Mouse (Mus musculus): ENCODE measurements at regions not wholly inside any gene's neighbourhood (a gene's known extent, or its start where the extent isn't known, plus 50 kb on each side); places are given as distances from the start of the nearest gene placed in this dataset.

- Histone ChIP-seq H3K4me1 (peaks cover 7% of the 10 kb centered on the region), H3K36me3 (no peaks in the 10 kb centered on the region), H3K9me3 (replicated peaks) (no peaks in the 10 kb centered on the region), H3K4me3 (no peak overlapping the region), H3K27me3 (ENCODE audit: low read depth, poor library complexity, severe bottlenecking) (no peaks in the 10 kb centered on the region), H3K27ac (no peak overlapping the region)
- WGBS, result 88% methylated on average over 4 of the region's 4 CpGs
- no peak for DNase-seq (ENCODE audit: low spot score)
Observed at GRCm38 (mm10) chr2:169237856-169238255, 282.5 kb upstream of the Zfp64 start.

GRCm38 (mm10) chr2:169237321-169237720, 281.9 kb upstream of the Zfp64 start:
- Histone ChIP-seq H3K27ac (no peak overlapping the region), H3K4me1 (peaks cover 7% of the 10 kb centered on the region), H3K9me3 (replicated peaks) (no peaks in the 10 kb centered on the region), H3K27me3 (ENCODE audit: low read depth, poor library complexity, severe bottlenecking) (no peaks in the 10 kb centered on the region), H3K4me3 (no peak overlapping the region), H3K36me3 (no peaks in the 10 kb centered on the region)
- DNase-seq (ENCODE audit: low spot score), result no peak
- 95% methylated on average over 9 of the region's 9 CpGs for WGBS

- DNase-seq (ENCODE audit: low spot score), result no peak
- no peaks in the 10 kb centered on the region for H3K9me3 ChIP-seq (replicated peaks)
- 81% methylated on average over 11 of the region's 11 CpGs for WGBS
- H3K27me3 ChIP-seq (ENCODE audit: low read depth, poor library complexity, severe bottlenecking), result no peaks in the 10 kb centered on the region
- H3K36me3 ChIP-seq, result no peaks in the 10 kb centered on the region
- H3K27ac ChIP-seq, result no peak overlapping the region
- peaks cover under 1% of the 10 kb centered on the region for H3K4me1 ChIP-seq
- H3K4me3 ChIP-seq, result no peak overlapping the region
Observed at GRCm38 (mm10) chr2:169234368-169235070, 279.1 kb upstream of the Zfp64 start.

- H3K27ac ChIP-seq, result 0 out of 2 replicates have a peak overlapping the region, but pooled peaks have one; percentile 9
- no peaks in the 10 kb centered on the region for H3K9me3 ChIP-seq (replicated peaks)
- 88% methylated on average over 14 of the region's 14 CpGs for WGBS
- no peaks in the 10 kb centered on the region for H3K36me3 ChIP-seq
- H3K4me3 ChIP-seq, result no peak overlapping the region
- no peaks in the 10 kb centered on the region for H3K4me1 ChIP-seq
- DNase-seq (ENCODE audit: low spot score), result no peak
- H3K27me3 ChIP-seq (ENCODE audit: low read depth, poor library complexity, severe bottlenecking), result no peaks in the 10 kb centered on the region
Observed at GRCm38 (mm10) chr2:169233151-169234123, 278.1 kb upstream of the Zfp64 start.

- WGBS, result 92% methylated on average over 8 of the region's 8 CpGs
- Histone ChIP-seq H3K4me1 (peaks cover 12% of the 10 kb centered on the region), H3K27me3 (ENCODE audit: low read depth, poor library complexity, severe bottlenecking) (no peaks in the 10 kb centered on the region), H3K27ac (no peak overlapping the region), H3K9me3 (replicated peaks) (no peaks in the 10 kb centered on the region), H3K36me3 (no peaks in the 10 kb centered on the region), H3K4me3 (no peak overlapping the region)
- no peak for DNase-seq (ENCODE audit: low spot score)
Observed at GRCm38 (mm10) chr2:169222264-169222663, 266.9 kb upstream of the Zfp64 start.

- Histone ChIP-seq H3K36me3 (no peaks in the 10 kb centered on the region), H3K4me3 (no peak overlapping the region), H3K9me3 (replicated peaks) (no peaks in the 10 kb centered on the region), H3K27me3 (ENCODE audit: low read depth, poor library complexity, severe bottlenecking) (no peaks in the 10 kb centered on the region), H3K4me1 (peaks cover 19% of the 10 kb centered on the region), H3K27ac (no peak overlapping the region)
- no peak for DNase-seq (ENCODE audit: low spot score)
- 71% methylated on average over 7 of the region's 7 CpGs for WGBS
Observed at GRCm38 (mm10) chr2:169221141-169221540, 265.8 kb upstream of the Zfp64 start.

GRCm38 (mm10) chr2:169215546-169216043, 260.2 kb upstream of the Zfp64 start:
- peaks cover 50% of the 10 kb centered on the region for H3K4me1 ChIP-seq
- no peak overlapping the region for H3K4me3 ChIP-seq
- 87% methylated on average over 18 of the region's 18 CpGs for WGBS
- no peaks in the 10 kb centered on the region for H3K9me3 ChIP-seq (replicated peaks)
- DNase-seq (ENCODE audit: low spot score), result no peak
- H3K27ac ChIP-seq, result peak overlapping the region; percentile 71
- no peaks in the 10 kb centered on the region for H3K36me3 ChIP-seq
- H3K27me3 ChIP-seq (ENCODE audit: low read depth, poor library complexity, severe bottlenecking), result no peaks in the 10 kb centered on the region

- Histone ChIP-seq H3K4me1 (peaks cover 50% of the 10 kb centered on the region), H3K9me3 (replicated peaks) (no peaks in the 10 kb centered on the region), H3K27me3 (ENCODE audit: low read depth, poor library complexity, severe bottlenecking) (no peaks in the 10 kb centered on the region), H3K4me3 (no peak overlapping the region), H3K36me3 (no peaks in the 10 kb centered on the region), H3K27ac (peak overlapping the region; percentile 71; the same call in 1 of the 2 replicates)
- 81% methylated on average over 1 of the region's 1 CpGs for WGBS
- no peak for DNase-seq (ENCODE audit: low spot score)
Observed at GRCm38 (mm10) chr2:169214396-169214795, 259.0 kb upstream of the Zfp64 start.

GRCm38 (mm10) chr2:169213314-169213713, 257.9 kb upstream of the Zfp64 start:
- H3K27ac ChIP-seq, result peak overlapping the region; percentile 85
- H3K4me1 ChIP-seq, result peaks cover 50% of the 10 kb centered on the region
- no peak overlapping the region for H3K4me3 ChIP-seq
- H3K9me3 ChIP-seq (replicated peaks), result no peaks in the 10 kb centered on the region
- no peaks in the 10 kb centered on the region for H3K27me3 ChIP-seq (ENCODE audit: low read depth, poor library complexity, severe bottlenecking)
- peak; percentile 59 for DNase-seq (ENCODE audit: low spot score)
- WGBS, result 60% methylated on average over 10 of the region's 10 CpGs
- no peaks in the 10 kb centered on the region for H3K36me3 ChIP-seq

- H3K4me1 ChIP-seq, result peaks cover 50% of the 10 kb centered on the region
- WGBS, result 11% methylated on average over 3 of the region's 3 CpGs
- H3K27me3 ChIP-seq (ENCODE audit: low read depth, poor library complexity, severe bottlenecking), result no peaks in the 10 kb centered on the region
- H3K9me3 ChIP-seq (replicated peaks), result no peaks in the 10 kb centered on the region
- H3K27ac ChIP-seq, result peak overlapping the region; percentile 85
- H3K4me3 ChIP-seq, result no peak overlapping the region
- DNase-seq (ENCODE audit: low spot score), result peak; percentile 45
- no peaks in the 10 kb centered on the region for H3K36me3 ChIP-seq
Observed at GRCm38 (mm10) chr2:169212676-169213257, 257.4 kb upstream of the Zfp64 start.

GRCm38 (mm10) chr2:169204254-169204752, 248.9 kb upstream of the Zfp64 start:
- no peaks in the 10 kb centered on the region for H3K36me3 ChIP-seq
- H3K27ac ChIP-seq, result no peak overlapping the region
- 49% methylated on average over 19 of the region's 19 CpGs for WGBS

GRCm38 (mm10) chr2:169191974-169192373, 236.6 kb upstream of the Zfp64 start:
- peak overlapping the region; percentile 62 for H3K27ac ChIP-seq
- no peak for DNase-seq (ENCODE audit: low spot score)
- WGBS, result 67% methylated on average over 7 of the region's 7 CpGs
- no peaks in the 10 kb centered on the region for H3K36me3 ChIP-seq
- H3K4me1 ChIP-seq, result peaks cover 18% of the 10 kb centered on the region
- no peaks in the 10 kb centered on the region for H3K27me3 ChIP-seq (ENCODE audit: low read depth, poor library complexity, severe bottlenecking)
- H3K9me3 ChIP-seq (replicated peaks), result no peaks in the 10 kb centered on the region
- H3K4me3 ChIP-seq, result no peak overlapping the region

More at GRCm38 (mm10) chr2:169204254-169204752, 248.9 kb upstream of the Zfp64 start:
- H3K27me3 ChIP-seq (ENCODE audit: low read depth, poor library complexity, severe bottlenecking), result no peaks in the 10 kb centered on the region
- peaks cover 11% of the 10 kb centered on the region for H3K4me1 ChIP-seq
- H3K9me3 ChIP-seq (replicated peaks), result no peaks in the 10 kb centered on the region
- DNase-seq (ENCODE audit: low spot score), result peak; percentile 48
- no peak overlapping the region for H3K4me3 ChIP-seq

Data from limb, embryonic 10.5 days (tissue).